In genomic region chr8:95678024-95678611, GRCm38 (mm10) we compare ENCODE assay signal across 8 mouse cellular contexts. TPM values are rescaled to one million over a fixed set of nuclear protein-coding genes. Genes with fewer than 3 reads are reported as not detected.
DNase-seq lines count a peak whose midpoint lies in the region; ATAC-seq and TF ChIP-seq lines count a peak whose summit lies in the region.

No protein-coding gene starts in this region.

- no peak for TF ChIP-seq RAD21 in MEL (IDR thresholded peaks at IDR 0.05; ENCODE audit: low read depth, low read length)

- H3K9ac ChIP-seq in MEL (ENCODE audit: control insufficient read depth, low read depth, low read length, poor library complexity, severe bottlenecking), result no peak overlapping the region
- peak overlapping the region; percentile 85 for H3K9ac ChIP-seq in hindbrain, embryonic 13.5 days
- no peak overlapping the region for H3K9ac ChIP-seq in liver, postnatal 0 days (replicated peaks)
- H3K9ac ChIP-seq in stomach, embryonic 15.5 days, result no peak overlapping the region

- WGBS in hindbrain, embryonic 13.5 days, result under 1% methylated on average over 62 of the region's 70 CpGs
- WGBS in liver, postnatal 0 days (ENCODE audit: insufficient replicate concordance), result 4% methylated on average over 50 of the region's 70 CpGs
- under 1% methylated on average over 59 of the region's 70 CpGs for WGBS in stomach, embryonic 15.5 days

- H3K9me3 ChIP-seq in MEL (replicated peaks; ENCODE audit: insufficient read depth, low read length), result no peaks in the 10 kb centered on the region
- H3K9me3 ChIP-seq in hindbrain, embryonic 13.5 days, result no peaks in the 10 kb centered on the region
- H3K9me3 ChIP-seq in liver, postnatal 0 days (ENCODE audit: low read length), result no peaks in the 10 kb centered on the region
- H3K9me3 ChIP-seq in stomach, embryonic 15.5 days, result no peaks in the 10 kb centered on the region

- H3K4me3 ChIP-seq in MEL (ENCODE audit: control insufficient read depth in 1 of 2, insufficient read depth in 1 of 2, low read depth in 2 of 2, low read length in 2 of 2), result peak overlapping the region; percentile 7 to 11; a peak in 1 of 4 replicates
- peak overlapping the region; percentile 84 for H3K4me3 ChIP-seq in cortical plate, adult 2 months (ENCODE audit: insufficient read depth, low read length)
- H3K4me3 ChIP-seq in hindbrain, embryonic 13.5 days, result peak overlapping the region; percentile 69
- H3K4me3 ChIP-seq in liver, postnatal 0 days (ENCODE audit: low read depth, low read length), result peak overlapping the region; percentile 43
- H3K4me3 ChIP-seq in stomach, embryonic 15.5 days (replicated peaks), result peak overlapping the region; percentile 51

- peaks cover 0 to 7% of the 10 kb centered on the region in 2 experiments; a peak in 1 of 4 replicates for H3K4me1 ChIP-seq in MEL (ENCODE audit: control insufficient read depth in 1 of 2, insufficient read depth in 2 of 2, low read length in 2 of 2)
- H3K4me1 ChIP-seq in cortical plate, adult 2 months (ENCODE audit: control insufficient read depth, insufficient read depth, low read length), result peaks cover 5% of the 10 kb centered on the region
- H3K4me1 ChIP-seq in hindbrain, embryonic 13.5 days (replicated peaks), result peaks cover 41% of the 10 kb centered on the region
- H3K4me1 ChIP-seq in liver, postnatal 0 days (ENCODE audit: insufficient read depth), result peaks cover 2% of the 10 kb centered on the region; the same call in 1 of the 2 replicates
- H3K4me1 ChIP-seq in stomach, embryonic 15.5 days, result peaks cover 11% of the 10 kb centered on the region; the same call in 1 of the 2 replicates

- TF ChIP-seq CTCF in MEL (IDR thresholded peaks at IDR 0.05 in 2 of 3, conservative IDR thresholded peaks at IDR 0.05 in 1 of 3; ENCODE audit: control insufficient read depth in 1 of 3, insufficient read depth in 1 of 3, low read depth in 2 of 3, low read length in 3 of 3, poor library complexity in 1 of 3, severe bottlenecking in 1 of 3), result no peak
- TF ChIP-seq CTCF in cortical plate, adult 2 months (IDR thresholded peaks at IDR 0.05; ENCODE audit: extremely low read depth, insufficient read depth, low read length), result no peak
- no peak for TF ChIP-seq CTCF in liver, postnatal 0 days (IDR thresholded peaks at IDR 0.05; ENCODE audit: low read depth)

- no peaks in the 10 kb centered on the region for H3K79me2 ChIP-seq in MEL (ENCODE audit: control insufficient read depth, insufficient read depth, low read length, poor library complexity)

- H3K27ac ChIP-seq in MEL (ENCODE audit: control insufficient read depth, low read depth, low read length), result no peak overlapping the region
- H3K27ac ChIP-seq in cortical plate, adult 2 months (ENCODE audit: insufficient read depth, low read length), result peak overlapping the region; percentile 78
- H3K27ac ChIP-seq in hindbrain, embryonic 13.5 days, result peak overlapping the region; percentile 72
- no peak overlapping the region for H3K27ac ChIP-seq in liver, postnatal 0 days (ENCODE audit: low read depth)
- no peak overlapping the region for H3K27ac ChIP-seq in stomach, embryonic 15.5 days

- ATAC-seq in hindbrain, embryonic 13.5 days (ENCODE audit: low FRiP score), result peak; percentile 58
- ATAC-seq in liver, postnatal 0 days, result 0 out of 2 replicates have a peak, but pooled peaks have one; percentile 10
- 0 out of 2 replicates have a peak, but pooled peaks have one; percentile 21 for ATAC-seq in stomach, embryonic 15.5 days (ENCODE audit: insufficient read depth, low FRiP score, low read depth)

- peaks cover 6 to 32% of the 10 kb centered on the region in 2 experiments; a peak in 3 of 4 replicates for H3K27me3 ChIP-seq in MEL (ENCODE audit: control insufficient read depth in 1 of 2, insufficient read depth in 2 of 2, low read length in 2 of 2)
- H3K27me3 ChIP-seq in hindbrain, embryonic 13.5 days, result peaks cover 63% of the 10 kb centered on the region
- H3K27me3 ChIP-seq in liver, postnatal 0 days (ENCODE audit: insufficient read depth, low read length), result peaks cover 63% of the 10 kb centered on the region
- peaks cover 72% of the 10 kb centered on the region for H3K27me3 ChIP-seq in stomach, embryonic 15.5 days (replicated peaks)

- no peak for TF ChIP-seq POLR2A in MEL (IDR thresholded peaks at IDR 0.05; ENCODE audit: control insufficient read depth in 1 of 2, insufficient read depth in 1 of 2, low read depth in 1 of 2, low read length in 2 of 2, poor library complexity in 1 of 2)
- no peak for TF ChIP-seq POLR2A in cortical plate, adult 2 months (IDR thresholded peaks at IDR 0.05; ENCODE audit: extremely low read depth, insufficient read depth, low read length)

- peak overlapping the region; percentile 74 for H3K4me2 ChIP-seq in hindbrain, embryonic 13.5 days
- peak overlapping the region; percentile 73 for H3K4me2 ChIP-seq in liver, postnatal 0 days (ENCODE audit: low read depth, low read length)
- H3K4me2 ChIP-seq in stomach, embryonic 15.5 days, result peak overlapping the region; percentile 98

- TF ChIP-seq EP300 in MEL (IDR thresholded peaks at IDR 0.05; ENCODE audit: low read depth in 1 of 2, low read length in 2 of 2), result no peak
- TF ChIP-seq EP300 in liver, postnatal 0 days (IDR thresholded peaks at IDR 0.05; ENCODE audit: low read depth), result no peak

- H3K36me3 ChIP-seq in MEL (ENCODE audit: control insufficient read depth in 1 of 2, insufficient read depth in 2 of 2, low read length in 2 of 2), result no peaks in the 10 kb centered on the region
- H3K36me3 ChIP-seq in hindbrain, embryonic 13.5 days, result no peaks in the 10 kb centered on the region
- no peaks in the 10 kb centered on the region for H3K36me3 ChIP-seq in liver, postnatal 0 days (replicated peaks; ENCODE audit: insufficient read depth, low read length)
- no peaks in the 10 kb centered on the region for H3K36me3 ChIP-seq in stomach, embryonic 15.5 days

- peak; percentile 11 for DNase-seq in kidney, adult 18-20 months
- DNase-seq in kidney, postnatal 25 days, result no peak
- peak; percentile 8 for DNase-seq in MEL (ENCODE audit: low read depth, low spot score)
- DNase-seq in liver, postnatal 0 days, result no peak
- no peak for DNase-seq in ovary, postnatal 10 days (ENCODE audit: low spot score)

TF ChIP-seq in MEL, 35 proteins besides CTCF, POLR2A, EP300 and RAD21:
- TF ChIP-seq MEF2A (IDR thresholded peaks at IDR 0.05; ENCODE audit: extremely low read depth, insufficient replicate concordance, low read depth, low read length, poor library complexity, severe bottlenecking) (no peak), MAFK (IDR thresholded peaks at IDR 0.05; ENCODE audit: borderline replicate concordance, low read depth, low read length) (no peak), GATA1 (IDR thresholded peaks at IDR 0.05; ENCODE audit: low read depth, low read length) (no peak), MAZ (IDR thresholded peaks at IDR 0.05; ENCODE audit: low read depth, low read length) (no peak), ELF1 (IDR thresholded peaks at IDR 0.05; ENCODE audit: low read depth, low read length) (no peak), JUND (IDR thresholded peaks at IDR 0.05; ENCODE audit: low read depth, low read length) (no peak), ZMIZ1 (IDR thresholded peaks at IDR 0.05; ENCODE audit: low read depth, low read length) (no peak), ZC3H11A (IDR thresholded peaks at IDR 0.05; ENCODE audit: low read depth, low read length) (no peak), CHD1 (IDR thresholded peaks at IDR 0.05; ENCODE audit: low read depth, low read length) (no peak), TCF12 (IDR thresholded peaks at IDR 0.05; ENCODE audit: low read depth, low read length) (no peak), TBP (IDR thresholded peaks at IDR 0.05; ENCODE audit: low read depth, low read length) (no peak), KAT2A (conservative IDR thresholded peaks at IDR 0.05; ENCODE audit: low read depth, low read length) (no peak), MYC (IDR thresholded peaks at IDR 0.05; ENCODE audit: low read depth, low read length) (no peak), BHLHE40 (IDR thresholded peaks at IDR 0.05; ENCODE audit: borderline replicate concordance, low read depth, low read length) (no peak), HCFC1 (IDR thresholded peaks at IDR 0.05; ENCODE audit: low read depth, low read length) (no peak), POLR2AphosphoS5 (IDR thresholded peaks at IDR 0.05; ENCODE audit: borderline replicate concordance, low read depth, low read length) (no peak), ETS1 (IDR thresholded peaks at IDR 0.05; ENCODE audit: low read depth, low read length) (no peak), TAL1 (IDR thresholded peaks at IDR 0.05; ENCODE audit: low read length) (no peak)

RNA-seq across cellular contexts. Expression of gene Ndrg4, which starts 1.3 kb away (rescaled TPM):
- 0.15 TPM in 1 of 2 replicates, not detected in the other for total RNA-seq in MEL (2012; rRNA removed)
- polyA plus RNA-seq in MEL (2012; ENCODE audit: insufficient read depth in 1 of 2, insufficient read length in 2 of 2, low read depth in 1 of 2, low replicate concordance in 2 of 2, missing spikeins in 1 of 2), result under 1 TPM in 1 of 2 experiments, not detected in 1; 0.28 TPM
- 1,920 and 1,995 TPM in 2 replicates for polyA plus RNA-seq in cortical plate, adult 2 months (2012; rRNA removed)
- polyA plus RNA-seq in hindbrain, embryonic 13.5 days (2015; fragmentation: Nextera tagmentation; extraction: Ambion mirVana), result 224 and 229 TPM in 2 replicates
- polyA plus RNA-seq in liver, postnatal 0 days (2015; fragmentation: Nextera tagmentation; extraction: Ambion mirVana), result 0.48 and 0.92 TPM in 2 replicates
- 16.7 and 17.5 TPM in 2 replicates for polyA plus RNA-seq in stomach, embryonic 15.5 days (2015; fragmentation: Nextera tagmentation; extraction: Ambion mirVana)

RNA-seq across cellular contexts. Expression of gene Setd6, which starts 37.6 kb away (rescaled TPM):
- 37.8 and 42.0 TPM in 2 replicates for total RNA-seq in MEL (2012; rRNA removed)
- 10 to 100 TPM in 1 of 2 experiments, not detected in 1; 78.4 TPM for polyA plus RNA-seq in MEL (2012; ENCODE audit: insufficient read depth in 1 of 2, insufficient read length in 2 of 2, low read depth in 1 of 2, low replicate concordance in 2 of 2, missing spikeins in 1 of 2)
- 22.9 and 29.1 TPM in 2 replicates for polyA plus RNA-seq in cortical plate, adult 2 months (2012; rRNA removed)
- polyA plus RNA-seq in hindbrain, embryonic 13.5 days (2015; fragmentation: Nextera tagmentation; extraction: Ambion mirVana), result 23.6 and 23.7 TPM in 2 replicates
- 14.0 and 18.4 TPM in 2 replicates for polyA plus RNA-seq in liver, postnatal 0 days (2015; fragmentation: Nextera tagmentation; extraction: Ambion mirVana)
- 20.9 and 23.8 TPM in 2 replicates for polyA plus RNA-seq in stomach, embryonic 15.5 days (2015; fragmentation: Nextera tagmentation; extraction: Ambion mirVana)

RNA-seq across cellular contexts. Expression of gene Gins3, which starts 44.9 kb away (rescaled TPM):
- total RNA-seq in MEL (2012; rRNA removed), result 12.1 and 14.0 TPM in 2 replicates
- 10 to 100 TPM in 1 of 2 experiments, not detected in 1; 14.4 TPM for polyA plus RNA-seq in MEL (2012; ENCODE audit: insufficient read depth in 1 of 2, insufficient read length in 2 of 2, low read depth in 1 of 2, low replicate concordance in 2 of 2, missing spikeins in 1 of 2)
- 1.6 and 1.8 TPM in 2 replicates for polyA plus RNA-seq in cortical plate, adult 2 months (2012; rRNA removed)
- 8.1 and 8.2 TPM in 2 replicates for polyA plus RNA-seq in hindbrain, embryonic 13.5 days (2015; fragmentation: Nextera tagmentation; extraction: Ambion mirVana)
- 3.9 and 5.1 TPM in 2 replicates for polyA plus RNA-seq in liver, postnatal 0 days (2015; fragmentation: Nextera tagmentation; extraction: Ambion mirVana)
- 16.4 and 17.7 TPM in 2 replicates for polyA plus RNA-seq in stomach, embryonic 15.5 days (2015; fragmentation: Nextera tagmentation; extraction: Ambion mirVana)

Comparison
In these comparisons a context has a peak if more than half of its experiments do, and no peak if none do; other contexts are left out.
1. DNase-seq: peak in kidney, adult 18-20 months (single experiment) and MEL (single experiment); none in kidney, postnatal 25 days (0 of 2), liver, postnatal 0 days (single experiment) and ovary, postnatal 10 days (single experiment).
2. H3K27ac ChIP-seq: peak in cortical plate, adult 2 months (single experiment) and hindbrain, embryonic 13.5 days (single experiment); none in MEL (single experiment), liver, postnatal 0 days (single experiment) and stomach, embryonic 15.5 days (single experiment).
3. H3K4me3 ChIP-seq: peak in every context shown above with its lines; median percentile 84 in cortical plate, adult 2 months; 69 in hindbrain, embryonic 13.5 days; 51 in stomach, embryonic 15.5 days; 43 in liver, postnatal 0 days; 9 in MEL.
4. RNA of gene Ndrg4, which starts 1.3 kb away (polyA plus RNA-seq): 1,920 to 1,995 TPM in cortical plate, adult 2 months and 224 to 229 TPM in hindbrain, embryonic 13.5 days; 16.7 to 17.5 TPM in stomach, embryonic 15.5 days, 0.48 to 0.92 TPM in liver, postnatal 0 days and 0.28 TPM in MEL; every median in the first group is over 10 times any median in the second.
5. Peak in every context shown above with its lines, with median percentiles within 50 percentile points of each other: ATAC-seq and H3K4me2 ChIP-seq.